Mouse (Mus musculus): ENCODE measurements around the gene Tespa1.

GRCm38 (mm10) chr10:130371644-130372043, 49.0 kb downstream of the Tespa1 start:
- TF ChIP-seq EP300 (IDR thresholded peaks at IDR 0.05; ENCODE audit: low read depth) (no peak), CTCF (IDR thresholded peaks at IDR 0.05; ENCODE audit: low read depth) (no peak)
